Mouse (Mus musculus) heart, adult 11 months (tissue): ENCODE data around the gene Eif4a1.

Source experiments
- DNase-seq: peaks from one replicate; pipeline ENCODE4 v3.0.0; 2022

Eif4a1 gene

DNA sequence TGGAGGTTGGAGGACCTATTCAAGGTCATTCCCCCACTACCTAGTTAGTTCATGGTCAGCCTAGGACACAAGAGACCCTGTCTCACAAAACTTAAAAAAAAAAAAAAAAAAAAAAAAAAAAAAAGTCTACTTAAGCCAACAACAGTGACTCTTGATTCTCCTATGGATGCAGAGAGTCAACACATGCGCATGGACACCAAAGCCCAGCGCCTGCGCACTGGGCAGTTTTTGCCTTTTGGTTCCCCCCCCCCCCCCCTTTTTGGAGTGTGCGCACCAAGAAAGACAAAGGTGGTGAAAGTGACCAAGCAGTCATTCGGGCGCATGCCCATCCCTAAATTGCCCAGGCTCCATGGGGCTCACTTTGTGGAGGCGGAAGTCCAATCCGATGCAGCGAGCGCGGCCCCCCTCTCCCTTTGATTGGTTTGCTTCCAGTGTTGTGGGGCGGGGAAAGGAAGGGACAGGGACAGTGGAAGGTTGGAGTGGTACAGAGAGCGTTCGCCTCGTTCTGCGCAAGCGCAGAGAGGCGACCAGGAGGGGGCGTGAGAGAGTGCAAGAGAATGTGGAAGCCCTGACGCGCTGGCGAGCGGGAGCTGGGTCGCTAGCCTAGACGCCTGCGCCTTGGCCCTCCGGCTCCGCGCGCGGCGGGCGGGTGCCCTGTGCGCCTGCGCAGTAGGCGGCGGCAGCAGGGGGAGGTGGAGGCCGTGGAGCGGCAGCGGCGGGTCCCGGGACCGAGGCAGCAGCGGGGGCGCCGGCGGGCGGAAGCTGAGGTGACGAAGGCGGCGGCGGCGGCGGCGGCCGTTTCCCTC is 39.7 kb downstream of the Eif4a1 start, which contains the start of gene Fxr2:
TSS of gene Fxr2 (plus strand) at position 707 of the 806 bp plus-strand sequence.
- DNase-seq: peak; percentile 100

DNA sequence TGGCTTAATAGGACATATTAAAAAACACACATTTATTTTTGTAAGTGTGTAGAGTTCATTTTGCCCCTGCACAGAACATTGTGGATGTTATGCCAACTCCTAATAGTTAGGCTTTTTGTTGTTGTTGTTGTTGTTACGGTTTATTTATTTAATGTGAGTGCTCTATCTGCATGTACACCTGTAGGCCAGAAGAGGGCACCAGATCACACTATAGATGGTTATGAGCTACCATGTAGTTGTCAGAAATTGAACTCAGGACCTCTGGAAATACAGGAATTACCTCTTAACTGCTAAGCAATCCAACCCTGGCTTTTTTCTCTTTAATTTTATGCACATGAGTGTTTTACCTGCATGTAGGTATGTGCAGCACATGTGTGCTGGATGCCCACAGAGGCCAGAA is 42.4 kb downstream of the Eif4a1 start:
- no peak for DNase-seq

DNA sequence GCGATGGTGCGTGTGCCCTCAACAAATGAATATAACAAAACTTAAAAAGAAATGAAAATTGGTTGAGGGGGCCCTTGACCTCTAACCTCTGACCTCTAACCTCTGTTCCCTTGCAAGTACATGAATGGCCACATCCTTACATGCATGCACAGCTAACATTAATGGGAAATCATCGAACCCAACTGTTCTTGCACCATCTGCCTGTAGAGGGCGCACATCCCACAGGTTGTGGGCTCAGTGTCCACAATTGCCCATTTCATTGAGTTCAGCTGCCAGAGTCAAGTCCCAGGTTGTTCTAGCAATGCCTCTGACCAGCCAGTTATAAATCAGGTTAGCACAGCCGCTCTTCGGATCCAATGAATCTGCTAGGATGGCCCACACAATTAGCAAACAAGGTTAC is 43.9 kb downstream of the Eif4a1 start:
- peak; percentile 94 for DNase-seq

DNA sequence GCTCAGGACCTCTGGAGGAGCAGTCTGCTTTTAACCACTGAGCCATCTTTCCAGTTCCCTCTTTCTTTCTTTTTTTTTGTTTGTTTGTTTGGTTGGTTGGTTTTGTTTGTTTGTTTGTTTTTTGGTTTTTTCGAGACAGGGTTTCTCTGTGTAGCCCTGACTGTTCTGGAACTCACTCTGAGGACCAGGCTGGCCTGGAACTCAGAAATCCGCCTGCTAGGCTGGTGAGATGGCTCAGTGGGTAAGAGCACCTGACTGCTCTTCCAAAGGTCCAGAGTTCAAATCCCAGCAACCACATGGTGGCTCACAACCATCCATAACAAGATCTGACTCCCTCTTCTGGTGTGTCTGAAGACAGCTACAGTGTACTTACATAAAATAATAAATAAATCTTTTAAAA is 47.9 kb downstream of the Eif4a1 start:
- peak; percentile 55 for DNase-seq

DNA sequence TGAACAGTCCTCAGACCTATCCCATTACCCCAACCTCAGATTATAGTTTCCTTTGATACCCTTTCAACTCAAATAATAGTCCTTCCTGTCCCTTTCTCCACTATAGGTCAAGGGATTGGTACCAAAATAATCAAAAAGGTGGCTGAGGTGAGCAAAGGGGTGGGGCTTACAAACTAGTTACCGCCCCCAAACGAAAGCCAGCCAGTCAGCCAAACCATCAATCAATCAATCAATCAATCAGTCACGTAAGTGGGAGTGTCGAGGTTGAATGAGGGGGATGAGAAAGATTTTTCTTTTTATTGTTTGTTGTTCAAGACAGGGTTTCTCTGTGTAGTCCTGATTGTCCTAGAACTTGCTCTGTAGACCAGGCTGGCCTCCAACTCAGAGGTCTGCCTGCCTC is 49.2 kb downstream of the Eif4a1 start:
- DNase-seq: no peak

DNA sequence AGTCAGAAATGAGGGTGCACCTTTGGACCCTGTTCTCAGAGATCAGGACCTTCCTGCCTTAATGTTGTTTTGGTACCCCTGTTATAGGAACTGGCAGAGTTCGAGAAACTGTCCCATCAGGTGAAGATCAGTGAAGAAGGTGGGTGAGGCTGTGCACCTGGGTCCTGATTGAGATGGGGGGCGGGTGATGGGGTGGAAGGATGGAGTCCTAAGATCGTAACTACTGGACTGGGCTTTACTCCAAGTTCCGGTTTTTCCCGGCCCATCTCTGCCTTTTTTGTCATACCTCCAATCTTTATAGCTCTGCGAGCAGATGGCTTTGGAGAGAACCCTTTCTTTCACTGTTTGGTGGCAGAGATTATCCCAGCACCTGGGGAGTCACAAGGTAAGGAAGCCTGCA is 49.8 kb downstream of the Eif4a1 start:
- peak; percentile 92 for DNase-seq

DNA sequence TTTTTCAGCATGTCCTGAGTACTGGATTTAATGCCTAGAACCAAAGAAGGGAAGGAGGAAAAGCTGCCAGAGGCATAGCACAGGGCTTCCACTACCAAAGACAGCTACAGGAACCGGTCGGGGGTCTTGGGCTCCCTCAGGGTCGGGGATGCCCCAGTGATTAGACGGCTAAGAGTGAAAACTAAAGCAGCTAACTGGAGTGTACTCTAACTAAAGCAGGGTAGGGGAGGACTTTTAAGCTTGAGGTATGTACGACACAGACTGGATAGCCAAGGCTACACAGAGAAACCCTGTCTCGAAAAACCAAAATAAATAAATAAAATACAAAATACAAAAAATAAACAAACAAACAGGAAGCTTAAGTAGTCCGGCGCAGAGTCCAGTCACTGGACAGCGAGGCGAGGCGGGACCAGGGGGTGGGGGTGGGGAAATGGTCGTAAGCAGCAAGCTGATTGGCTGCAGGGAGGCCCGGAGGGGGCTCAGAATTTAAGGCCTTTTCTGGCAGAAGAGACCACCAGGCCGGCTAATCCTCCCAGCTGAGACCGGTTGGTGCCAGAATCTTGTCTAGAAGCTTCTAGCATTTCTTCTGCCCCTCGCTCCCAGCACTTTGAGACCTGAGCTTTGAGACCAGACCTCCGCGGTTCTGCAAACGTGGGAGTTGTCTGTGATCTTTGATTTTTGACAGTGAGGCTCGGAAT is 50.5 kb downstream of the Eif4a1 start, which contains the start of gene Sat2:
TSS of gene Sat2 (plus strand) at position 454 of the 698 bp plus-strand sequence.
- DNase-seq: peak; percentile 98

DNA sequence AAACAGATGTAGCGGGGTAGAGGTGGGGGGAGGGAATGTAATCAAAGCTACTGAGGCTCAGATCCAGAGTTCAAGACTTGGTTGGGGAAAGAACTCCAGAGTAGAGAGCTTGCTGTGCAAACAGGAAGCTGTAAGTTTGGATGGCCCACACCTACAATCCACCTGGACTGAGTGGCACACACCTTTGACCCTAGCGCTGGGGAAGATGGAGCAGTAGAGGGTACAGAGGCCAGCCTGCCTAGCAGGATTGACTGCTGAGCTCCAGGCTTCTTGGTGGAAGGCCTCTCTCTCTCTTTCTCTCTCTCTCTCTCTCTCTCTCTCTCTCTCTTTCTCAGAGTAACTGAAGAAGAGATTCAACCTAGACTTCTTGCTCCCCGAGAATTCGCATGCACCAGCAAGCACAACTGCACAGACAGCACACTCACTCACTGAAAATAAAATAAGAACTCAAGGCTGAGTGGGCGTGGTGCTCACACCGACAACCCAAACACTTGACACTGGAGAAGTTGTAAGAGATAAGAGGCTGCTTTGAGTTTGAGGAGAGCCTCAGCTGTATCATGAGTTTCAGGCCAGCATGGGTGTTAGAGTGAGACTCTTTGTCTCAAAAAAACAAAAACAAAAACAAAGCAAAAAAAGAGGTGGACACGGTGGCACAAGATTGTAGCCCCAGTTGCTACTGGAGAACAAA is 51.7 kb downstream of the Eif4a1 start:
- no peak for DNase-seq

DNA sequence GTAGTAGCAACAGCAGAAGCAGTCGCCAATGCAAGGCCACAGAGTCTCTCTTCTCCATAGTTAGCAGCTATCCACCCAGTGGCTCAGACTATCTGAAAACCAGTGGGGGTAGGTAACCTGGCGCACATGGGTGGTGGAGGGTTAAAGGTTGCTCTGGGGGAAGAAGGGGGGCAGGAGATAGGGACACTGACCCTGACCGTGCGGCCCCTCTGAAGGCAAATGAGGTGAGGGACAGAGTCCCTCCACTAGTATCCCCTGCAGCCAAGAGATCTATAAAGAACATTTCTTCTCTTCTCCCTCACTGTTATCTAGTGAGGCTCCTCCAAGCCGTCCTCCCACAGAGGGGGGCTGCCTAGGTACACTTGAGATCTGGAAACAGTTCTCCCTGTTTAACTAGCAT is 54.4 kb downstream of the Eif4a1 start, which contains the start of gene Shbg:
TSS of gene Shbg (minus strand) at position 101 of the 400 bp plus-strand sequence.
- DNase-seq: peak; percentile 86
